Mouse (Mus musculus) liver, embryonic 15.5 days (tissue): ENCODE results near the gene Nfil3. TPM values are rescaled to one million over a fixed set of nuclear protein-coding genes. Genes with fewer than 3 reads are reported as not detected.

ENCODE experiments used
- ATAC-seq: fragments of 200-750 bp; cut with Nextera tagmentation; 2 replicates; pipeline ENCODE4 v1.8.0; 2017; ENCODE audit warnings: moderate number of reproducible peaks, mild to moderate bottlenecking, moderate library complexity; ENCODE audit not compliant: insufficient read depth
- H3K27ac ChIP-seq: fragments of 300-500 bp; sonication (generic); replicated peaks from 2 replicates; pipeline ENCODE4 v1.5.1; 2015; ENCODE audit warnings: mild to moderate bottlenecking, inconsistent platforms
- H3K27me3 ChIP-seq: fragments of 300-500 bp; sonication (generic); 2 replicates; pipeline ENCODE4 v1.6.1; 2015; ENCODE audit warnings: mild to moderate bottlenecking, inconsistent platforms
- H3K36me3 ChIP-seq: fragments of 300-500 bp; sonication (generic); replicated peaks from 2 replicates; pipeline ENCODE4 v1.6.1; 2015; ENCODE audit warnings: moderate library complexity, mild to moderate bottlenecking, inconsistent platforms
- H3K4me1 ChIP-seq: fragments of 300-500 bp; sonication (generic); replicated peaks from 2 replicates; pipeline ENCODE4 v1.6.1; 2015; ENCODE audit warnings: inconsistent platforms
- H3K4me2 ChIP-seq: fragments of 300-500 bp; sonication (generic); 2 replicates; pipeline ENCODE4 v1.6.1; 2015; ENCODE audit warnings: moderate library complexity, mild to moderate bottlenecking, inconsistent platforms
- H3K4me3 ChIP-seq: fragments of 300-500 bp; sonication (generic); replicated peaks from 2 replicates; pipeline ENCODE4 v1.5.1; 2015; ENCODE audit warnings: mild to moderate bottlenecking, inconsistent platforms
- H3K9ac ChIP-seq: fragments of 300-500 bp; sonication (generic); 2 replicates; pipeline ENCODE4 v1.6.1; 2015; ENCODE audit warnings: moderate library complexity, mild to moderate bottlenecking, inconsistent platforms
- H3K9me3 ChIP-seq: fragments of 300-500 bp; sonication (generic); replicated peaks from 2 replicates; pipeline ENCODE4 v1.6.1; 2016; ENCODE audit warnings: inconsistent platforms
- WGBS: fragments of 180-500 bp; shearing (Covaris S2); methylation state at CpG from one replicate; pipeline ENCODE4 v1.1.7; 2015; ENCODE audit warnings: mixed read lengths; ENCODE audit not compliant: insufficient replicate concordance; 5-methylcytosine and 5-hydroxymethylcytosine counted together
- polyA plus RNA-seq: library from polyadenylated mRNA; unstranded; fragments of >200 nt; fragmentation: Nextera tagmentation; extraction: Ambion mirVana; gene quantifications from 2 replicates; pipeline ENCODE4 v1.2.1, GENCODE M21; 2015

Gene Nfil3
- polyA plus RNA-seq, 1 experiment from 2014 or later: 6.0 TPM

- Histone ChIP-seq H3K27ac (peak overlapping the region; percentile 78), H3K27me3 (peaks cover 73% of the 10 kb centered on the region), H3K9ac (peak overlapping the region; percentile 43), H3K9me3 (no peaks in the 10 kb centered on the region), H3K4me3 (peak overlapping the region; percentile 66), H3K36me3 (no peaks in the 10 kb centered on the region), H3K4me1 (peaks cover 42% of the 10 kb centered on the region), H3K4me2 (peak overlapping the region; percentile 79)
- 1% methylated on average over 51 of the region's 51 CpGs for WGBS
- peak; percentile 21; the same call in 1 of the 2 replicates for ATAC-seq
Measured at GRCm38 (mm10) chr13:52981441-52982281, 788 bp upstream of the Nfil3 start.

GRCm38 (mm10) chr13:52980211-52980950 is 492 bp downstream of the Nfil3 start:
- H3K4me1 ChIP-seq: peaks cover 45% of the 10 kb centered on the region
- H3K27ac ChIP-seq: peak overlapping the region; percentile 79
- H3K9ac ChIP-seq: peak overlapping the region; percentile 52
- H3K4me2 ChIP-seq: peak overlapping the region; percentile 79
- peak overlapping the region; percentile 66 for H3K4me3 ChIP-seq
- no peaks in the 10 kb centered on the region for H3K9me3 ChIP-seq
- H3K27me3 ChIP-seq: peaks cover 77% of the 10 kb centered on the region
- under 1% methylated on average over 70 of the region's 77 CpGs for WGBS
- no peaks in the 10 kb centered on the region for H3K36me3 ChIP-seq
- ATAC-seq: peak; percentile 60

GRCm38 (mm10) chr13:52979331-52980051 is 1.4 kb downstream of the Nfil3 start:
- Histone ChIP-seq H3K4me2 (peak overlapping the region; percentile 79), H3K9ac (no peak overlapping the region), H3K4me3 (peak overlapping the region; percentile 66), H3K27ac (peak overlapping the region; percentile 79; the same call in 1 of the 2 replicates), H3K9me3 (no peaks in the 10 kb centered on the region), H3K4me1 (peaks cover 45% of the 10 kb centered on the region), H3K36me3 (no peaks in the 10 kb centered on the region), H3K27me3 (peaks cover 77% of the 10 kb centered on the region)
- ATAC-seq: no peak
- WGBS: 1% methylated on average over 22 of the region's 22 CpGs

- H3K27ac ChIP-seq: no peak overlapping the region
- H3K4me1 ChIP-seq: peaks cover 45% of the 10 kb centered on the region
- WGBS: 1% methylated on average over 64 of the region's 64 CpGs
- no peaks in the 10 kb centered on the region for H3K36me3 ChIP-seq
- H3K4me3 ChIP-seq: peak overlapping the region; percentile 56
- no peak for ATAC-seq
- peaks cover 71% of the 10 kb centered on the region for H3K27me3 ChIP-seq
- H3K9ac ChIP-seq: peak overlapping the region; percentile 49; the same call in 1 of the 2 replicates
- H3K9me3 ChIP-seq: no peaks in the 10 kb centered on the region
- peak overlapping the region; percentile 70 for H3K4me2 ChIP-seq
Measured at GRCm38 (mm10) chr13:52978321-52978981, 2.4 kb downstream of the Nfil3 start.

GRCm38 (mm10) chr13:52977757-52978156 is 3.1 kb downstream of the Nfil3 start:
- Histone ChIP-seq H3K4me2 (peak overlapping the region; percentile 70), H3K9me3 (no peaks in the 10 kb centered on the region), H3K4me1 (peaks cover 48% of the 10 kb centered on the region), H3K36me3 (no peaks in the 10 kb centered on the region), H3K4me3 (0 out of 2 replicates have a peak overlapping the region, but pooled peaks have one; percentile 56), H3K27me3 (peaks cover 64% of the 10 kb centered on the region), H3K27ac (no peak overlapping the region), H3K9ac (no peak overlapping the region)
- 18% methylated on average over 4 of the region's 4 CpGs for WGBS
- no peak for ATAC-seq

GRCm38 (mm10) chr13:52977221-52977609 is 3.7 kb downstream of the Nfil3 start:
- H3K27me3 ChIP-seq: peaks cover 59% of the 10 kb centered on the region
- 71% methylated on average over 9 of the region's 9 CpGs for WGBS

GRCm38 (mm10) chr13:52976510-52977220 is 4.2 kb downstream of the Nfil3 start:
- WGBS: 47% methylated on average over 16 of the region's 16 CpGs
- peak overlapping the region; percentile 4 for H3K4me2 ChIP-seq
- ATAC-seq: no peak

More at GRCm38 (mm10) chr13:52977221-52977609, 3.7 kb downstream of the Nfil3 start:
- Histone ChIP-seq H3K4me2 (peak overlapping the region; percentile 4; the same call in 1 of the 2 replicates), H3K27ac (no peak overlapping the region), H3K36me3 (no peaks in the 10 kb centered on the region), H3K4me1 (peaks cover 48% of the 10 kb centered on the region), H3K4me3 (no peak overlapping the region), H3K9me3 (no peaks in the 10 kb centered on the region), H3K9ac (no peak overlapping the region)
- ATAC-seq: no peak

GRCm38 (mm10) chr13:52976130-52976509 is 4.8 kb downstream of the Nfil3 start:
- Histone ChIP-seq H3K9ac (no peak overlapping the region), H3K4me1 (peaks cover 40% of the 10 kb centered on the region), H3K27me3 (peaks cover 48% of the 10 kb centered on the region), H3K27ac (no peak overlapping the region), H3K36me3 (no peaks in the 10 kb centered on the region), H3K9me3 (no peaks in the 10 kb centered on the region), H3K4me2 (peak overlapping the region; percentile 4; the same call in 1 of the 2 replicates), H3K4me3 (no peak overlapping the region)
- ATAC-seq: no peak
- 42% methylated on average over 8 of the region's 8 CpGs for WGBS

More at GRCm38 (mm10) chr13:52976510-52977220, 4.2 kb downstream of the Nfil3 start:
- Histone ChIP-seq H3K4me3 (no peak overlapping the region), H3K27ac (0 out of 2 replicates have a peak overlapping the region, but pooled peaks have one; percentile 10), H3K36me3 (no peaks in the 10 kb centered on the region), H3K27me3 (peaks cover 53% of the 10 kb centered on the region), H3K9me3 (no peaks in the 10 kb centered on the region), H3K9ac (no peak overlapping the region), H3K4me1 (peaks cover 43% of the 10 kb centered on the region)

- ATAC-seq: no peak
- no peaks in the 10 kb centered on the region for H3K36me3 ChIP-seq
- no peak overlapping the region for H3K9ac ChIP-seq
Measured at GRCm38 (mm10) chr13:52974676-52975075, 6.2 kb downstream of the Nfil3 start.

GRCm38 (mm10) chr13:52973427-52973826 is 7.4 kb downstream of the Nfil3 start:
- Histone ChIP-seq H3K9me3 (no peaks in the 10 kb centered on the region), H3K27me3 (peaks cover 22% of the 10 kb centered on the region), H3K4me3 (no peak overlapping the region), H3K27ac (no peak overlapping the region), H3K36me3 (peaks cover 2% of the 10 kb centered on the region; the same call in 1 of the 2 replicates), H3K9ac (no peak overlapping the region), H3K4me1 (peaks cover 24% of the 10 kb centered on the region), H3K4me2 (no peak overlapping the region)
- ATAC-seq: no peak
- 76% methylated on average over 10 of the region's 10 CpGs for WGBS

More at GRCm38 (mm10) chr13:52974676-52975075, 6.2 kb downstream of the Nfil3 start:
- H3K9me3 ChIP-seq: no peaks in the 10 kb centered on the region
- no peak overlapping the region for H3K4me2 ChIP-seq
- H3K27ac ChIP-seq: no peak overlapping the region
- peaks cover 32% of the 10 kb centered on the region for H3K4me1 ChIP-seq
- no peak overlapping the region for H3K4me3 ChIP-seq
- H3K27me3 ChIP-seq: peaks cover 34% of the 10 kb centered on the region
- WGBS: 44% methylated on average over 3 of the region's 3 CpGs
